Mouse (Mus musculus) layer of hippocampus, postnatal 10 days (tissue): ENCODE results near the gene Slc25a10. TPM values are rescaled to one million over a fixed set of nuclear protein-coding genes. Genes with fewer than 3 reads are reported as not detected.

ENCODE experiments used
- DNase-seq, 2 experiments: peaks; one replicate each; pipeline ENCODE4 v3.0.0; 2021; ENCODE audit warnings: low spot score in 2 of 2
- long read RNA-seq: library from polyadenylated mRNA; stranded (forward); transcript quantifications from one replicate; pipeline ENCODE4 v2.0.0, GENCODE M21; 2023
- total RNA-seq, 2 experiments: library from RNA; stranded (reverse); gene quantifications; 2 replicates each; pipeline ENCODE4 v1.2.3; 2021

Slc25a10 gene
- total RNA-seq: 10 to 100 TPM; 24.5 to 25.8 TPM
- long read RNA-seq, transcript Slc25a10-201 (11 exons, 2,023 nt): major isoform, 21 of 24 reads
- long read RNA-seq, partial matches to known transcripts: 0 of 24 reads
- long read RNA-seq, other reads (novel, unspliced or antisense): 2 of 24 reads

DNA sequence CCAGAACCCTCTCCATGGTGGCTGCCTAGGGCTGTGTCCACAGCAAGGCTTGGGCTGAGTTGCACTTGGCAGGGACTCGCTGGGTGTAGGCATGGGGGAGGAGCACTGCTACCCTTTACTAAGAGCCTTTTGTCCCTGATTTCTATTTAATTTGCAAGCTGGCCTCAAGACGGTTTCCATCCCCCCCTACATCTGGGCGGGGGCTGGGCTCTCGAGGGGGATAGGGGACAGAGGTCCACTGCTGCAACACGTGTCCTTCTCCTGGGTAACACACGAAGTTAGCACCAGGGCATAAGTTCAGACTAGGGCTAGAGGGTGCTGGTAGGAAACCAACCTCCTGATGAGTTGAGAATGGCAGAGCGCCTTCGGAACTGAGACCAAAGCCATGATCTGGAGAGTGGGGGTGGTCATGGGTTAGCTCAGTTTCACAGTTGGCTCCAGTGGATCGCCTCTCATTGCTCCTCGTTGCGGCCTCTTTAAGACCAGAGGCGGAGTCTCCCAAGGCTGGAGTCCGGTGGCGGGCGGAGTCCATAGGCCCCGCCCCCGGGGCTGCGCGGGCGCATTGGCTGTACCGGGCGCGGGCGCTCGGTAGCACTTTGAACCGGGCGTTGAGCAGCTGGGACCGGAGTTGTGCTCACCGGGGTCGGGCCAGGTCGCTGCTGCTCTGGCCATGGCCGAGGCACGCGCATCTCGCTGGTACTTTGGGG is at the start of gene Slc25a10:
Gene Slc25a10 (plus strand): TSS at position 524 of the 707 bp plus-strand sequence.
- peak; percentile 83 to 87 for DNase-seq

DNA sequence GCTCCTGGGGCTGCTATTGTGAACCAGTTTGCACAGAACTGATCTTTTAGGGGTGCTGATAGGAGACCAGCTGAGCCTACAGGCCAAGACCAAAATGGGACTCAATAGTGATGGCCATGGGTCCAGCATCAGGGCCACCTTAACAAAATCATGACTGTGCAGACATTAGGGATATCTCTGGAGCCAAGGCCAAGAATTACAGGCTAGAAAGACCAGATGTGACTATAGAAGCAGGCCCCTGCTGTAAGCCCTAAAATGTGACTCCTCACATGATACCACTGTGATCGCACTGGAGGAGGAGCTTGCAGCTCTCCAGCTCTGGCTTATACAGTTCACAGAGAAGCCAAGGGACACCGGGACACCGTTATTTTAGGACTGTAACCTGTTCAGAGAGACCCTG is 49.3 kb upstream of the Slc25a10 start, which contains the start of gene Tspan10:
Gene Tspan10 (plus strand): TSS at position 301 of the 400 bp plus-strand sequence.
- no peak for DNase-seq

DNA sequence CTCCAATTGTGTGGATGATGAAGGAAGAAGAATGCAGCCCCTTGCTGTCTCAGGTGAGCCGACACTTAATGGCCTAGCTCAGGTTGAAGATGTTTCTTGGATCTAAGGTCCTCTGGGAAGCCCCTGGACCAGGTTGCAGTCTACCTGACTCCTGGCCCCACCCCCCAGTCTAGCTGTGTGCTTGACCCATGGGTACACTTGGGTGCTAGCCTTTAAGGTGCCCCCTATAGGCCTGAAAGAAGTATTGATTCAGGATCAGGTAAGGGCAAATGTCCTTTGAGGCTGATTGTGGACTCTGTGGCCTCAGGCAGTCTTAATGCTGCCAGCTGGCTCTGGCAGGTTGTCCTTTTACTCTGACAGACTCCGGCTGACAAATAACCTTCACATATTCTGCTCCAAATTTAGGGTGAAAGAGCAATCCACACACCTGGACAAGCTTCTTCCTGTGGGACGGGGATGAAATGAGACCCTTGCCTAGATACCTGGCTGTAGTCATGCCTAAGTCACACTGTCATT is 48.8 kb upstream of the Slc25a10 start:
- no peak for DNase-seq

DNA sequence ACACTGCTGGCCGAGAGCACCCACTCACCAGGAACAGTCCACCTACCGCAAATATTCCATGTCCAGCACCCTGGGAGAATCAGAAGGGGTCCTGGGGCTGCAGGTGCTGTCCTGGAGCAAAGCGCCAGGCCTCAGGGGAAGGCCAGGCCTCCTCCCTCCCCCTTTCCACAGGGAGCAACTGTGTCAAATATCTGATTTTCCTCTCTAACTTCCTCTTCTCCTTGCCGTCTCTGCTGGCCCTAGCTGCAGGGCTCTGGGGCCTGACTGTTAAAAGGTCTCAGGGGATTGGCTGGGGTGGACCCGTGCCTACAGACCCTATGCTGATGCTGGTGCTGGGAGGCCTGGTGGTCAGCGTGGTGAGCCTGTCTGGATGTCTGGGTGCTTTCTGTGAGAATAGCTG is 47.5 kb upstream of the Slc25a10 start:
- DNase-seq: no peak

DNA sequence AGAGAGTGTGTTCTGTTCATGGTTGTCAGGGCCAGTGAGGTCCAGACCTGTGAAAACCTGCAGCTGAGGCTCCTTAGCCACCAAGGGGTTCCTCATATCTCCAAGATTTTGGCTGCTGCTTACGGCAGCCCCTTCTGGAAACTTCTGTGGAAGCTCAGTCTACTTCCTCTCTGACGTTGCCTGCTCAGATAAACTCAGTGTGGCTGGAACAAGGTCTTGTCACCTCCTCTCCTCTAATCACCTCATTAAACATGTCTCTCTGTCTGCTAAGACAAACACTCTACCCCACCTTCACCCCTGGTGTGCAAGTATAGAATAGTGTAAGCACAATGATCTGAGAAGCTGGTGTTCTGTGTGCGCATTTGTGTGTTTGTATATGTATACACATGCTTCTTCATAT is 46.2 kb upstream of the Slc25a10 start:
- no peak for DNase-seq

DNA sequence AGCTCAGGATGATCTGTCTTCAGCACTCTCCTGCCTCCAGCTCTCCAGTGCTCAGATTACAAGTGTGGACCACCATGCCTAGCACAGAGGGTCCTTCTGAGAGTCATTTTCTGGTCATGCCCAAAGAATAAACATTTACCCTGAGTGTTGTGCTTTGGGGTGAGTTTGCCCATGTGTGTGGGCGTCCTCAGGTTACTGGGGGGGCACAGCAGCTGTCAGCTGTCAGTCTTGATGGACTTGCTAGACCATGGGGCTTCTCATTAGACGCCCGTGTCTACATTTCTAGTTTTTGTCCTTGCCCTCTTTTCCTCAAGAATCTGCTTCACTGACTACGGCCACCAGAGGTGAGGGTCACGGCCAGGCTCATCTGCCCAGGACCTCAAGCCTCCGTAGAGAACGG is 44.5 kb upstream of the Slc25a10 start:
- DNase-seq: no peak

DNA sequence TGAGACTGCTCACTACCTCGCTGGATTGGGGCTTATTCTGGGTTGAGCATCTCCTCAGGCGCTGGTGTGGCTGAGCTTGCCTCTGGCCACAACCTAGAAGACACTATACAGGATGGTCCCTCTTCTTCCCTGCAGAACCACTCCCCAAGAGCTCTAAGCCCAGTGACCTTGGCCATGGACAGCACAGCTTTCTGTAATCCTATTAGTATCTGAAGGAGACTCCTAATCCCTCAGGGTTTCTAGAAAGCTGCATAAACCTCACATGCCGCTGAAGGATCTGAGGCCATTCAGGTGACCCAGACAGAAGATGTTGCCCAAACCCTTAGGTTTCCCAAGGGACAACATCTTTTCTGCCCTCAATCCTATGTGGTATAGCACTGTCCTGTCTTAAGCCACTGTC is 39.4 kb upstream of the Slc25a10 start:
- no peak for DNase-seq

DNA sequence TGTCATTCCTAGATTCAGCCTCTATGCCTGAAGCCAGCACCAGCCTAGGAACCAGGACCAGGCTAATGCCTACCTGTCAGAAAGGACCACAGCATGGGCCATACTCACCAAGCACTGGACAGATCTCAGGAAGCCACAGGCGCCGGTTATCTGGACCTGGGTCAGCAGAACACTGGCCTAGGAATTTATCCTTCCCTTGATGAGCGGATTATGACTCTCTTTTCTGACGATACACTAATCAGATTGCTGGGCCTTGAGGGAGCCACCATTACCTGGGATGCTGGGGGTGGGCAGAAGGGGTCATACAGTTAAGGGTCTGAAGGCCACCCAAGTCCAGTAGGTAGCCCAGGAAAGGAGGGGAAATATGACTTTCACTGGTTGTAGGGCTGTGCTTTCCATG is 38.3 kb upstream of the Slc25a10 start, which contains the start of gene Pde6g:
Gene Pde6g (minus strand): TSS at position 195 of the 400 bp plus-strand sequence.
- DNase-seq: no peak

DNA sequence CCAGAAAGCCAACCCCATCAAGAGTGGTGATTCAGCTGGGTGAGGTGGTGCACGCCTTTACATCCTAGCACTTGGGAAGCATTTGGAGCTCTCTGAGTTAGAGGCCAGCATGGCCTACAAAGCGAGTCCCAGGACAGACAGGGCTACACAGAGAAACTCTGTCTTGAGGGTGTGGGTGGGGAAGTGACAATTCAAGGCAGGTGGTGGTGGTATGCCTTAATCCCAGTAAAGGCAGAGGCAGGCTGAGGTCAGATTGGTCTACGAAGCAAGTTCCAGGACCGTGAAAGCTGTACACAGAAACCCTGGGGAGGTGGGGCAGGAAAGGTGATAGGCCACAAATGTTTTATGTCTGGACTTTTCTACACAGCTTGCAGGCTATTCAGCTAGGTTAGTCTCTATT is 36.7 kb upstream of the Slc25a10 start:
- DNase-seq: no peak

DNA sequence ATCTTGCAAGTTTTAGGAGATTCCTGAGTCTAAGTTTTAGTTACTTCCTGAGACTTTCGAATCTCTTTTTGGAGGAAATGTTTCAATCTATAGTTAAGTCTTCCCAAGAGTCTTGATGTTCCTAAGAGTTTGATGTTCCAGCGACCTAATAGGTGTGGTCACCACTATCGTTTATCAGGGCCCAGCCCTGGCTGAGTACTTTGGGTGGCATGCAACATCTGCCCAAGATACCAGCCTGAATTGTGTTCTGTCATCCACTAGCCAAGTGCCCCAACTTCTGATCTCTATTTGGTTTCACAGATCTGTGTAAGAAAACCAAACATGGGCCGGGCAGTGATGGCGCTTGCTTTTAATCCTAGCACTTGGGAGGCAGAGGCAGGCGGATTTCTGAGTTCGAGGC is 36.2 kb upstream of the Slc25a10 start:
- DNase-seq: no peak

DNA sequence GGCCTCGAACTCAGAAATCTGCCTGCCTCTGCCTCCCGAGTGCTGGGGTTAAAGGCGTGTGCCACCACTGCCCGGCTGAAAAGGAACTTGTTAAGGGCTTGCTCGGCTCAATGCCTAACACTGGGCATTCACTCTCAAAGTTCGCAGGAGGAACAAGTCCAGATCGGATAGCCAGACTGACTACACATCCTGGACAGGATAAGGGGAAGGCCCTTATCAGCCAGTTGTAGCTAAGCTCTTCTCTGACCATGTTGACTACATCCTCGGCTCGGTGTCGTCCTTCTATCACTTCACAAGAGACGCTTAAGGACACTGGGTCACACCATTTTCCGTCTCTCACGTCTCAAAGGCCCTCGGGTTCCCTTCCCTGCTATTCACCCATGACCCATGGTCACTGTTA is 34.3 kb upstream of the Slc25a10 start:
- DNase-seq: no peak

DNA sequence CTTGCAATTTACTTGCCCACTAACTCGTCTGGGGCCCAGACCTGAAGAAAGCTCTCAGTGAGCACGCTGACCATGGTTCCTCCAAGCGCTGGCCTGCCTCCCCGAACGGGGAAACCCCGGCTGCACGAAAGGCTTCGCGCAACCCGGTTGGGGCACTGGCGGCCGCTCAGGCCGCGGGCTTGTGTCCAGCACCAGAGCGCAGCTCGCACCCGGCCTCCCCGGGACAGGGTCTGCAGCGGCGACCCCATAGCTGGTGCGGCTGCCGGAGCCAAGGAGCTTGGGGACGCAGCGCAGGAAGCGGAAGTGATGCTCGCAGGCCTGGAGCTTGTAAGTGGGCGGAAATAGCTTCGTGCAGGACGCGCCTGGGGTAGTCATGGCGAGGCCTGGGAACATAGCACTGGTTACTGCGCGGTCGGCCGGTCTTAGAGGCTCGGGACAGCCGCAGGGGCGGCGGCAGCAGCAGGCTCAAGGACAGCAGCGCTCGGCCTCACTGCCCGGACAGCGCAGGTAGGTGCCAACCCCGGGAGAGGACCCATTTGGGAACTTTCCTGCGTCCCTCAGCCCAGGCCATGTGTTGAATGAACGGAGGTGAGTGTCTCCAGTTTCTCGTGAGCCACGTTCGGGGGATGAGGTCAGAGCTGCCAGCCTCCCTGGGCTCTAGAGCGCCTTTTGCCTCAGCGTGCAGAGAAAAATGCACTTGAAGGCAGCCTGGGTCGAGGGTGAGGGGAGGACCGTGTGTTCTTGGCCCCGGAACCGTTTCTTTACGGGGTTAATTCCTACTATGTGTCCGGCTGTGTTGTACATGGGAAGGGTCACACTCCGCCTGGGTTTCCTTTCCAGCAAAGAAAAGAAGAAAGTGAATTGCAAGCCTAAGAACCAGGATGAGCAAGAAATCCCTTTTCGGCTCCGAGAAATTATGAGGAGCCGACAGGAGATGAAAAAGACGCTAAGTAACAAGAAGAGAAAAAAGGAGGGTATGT is 33.6 kb upstream of the Slc25a10 start, which contains the start of the genes Oxld1 and Ccdc137:
Gene Oxld1 (minus strand): TSS at position 297 of the 980 bp plus-strand sequence.
Gene Ccdc137 (plus strand): TSS at position 344 of the 980 bp plus-strand sequence.
- peak; percentile 79 to 81 for DNase-seq

DNA sequence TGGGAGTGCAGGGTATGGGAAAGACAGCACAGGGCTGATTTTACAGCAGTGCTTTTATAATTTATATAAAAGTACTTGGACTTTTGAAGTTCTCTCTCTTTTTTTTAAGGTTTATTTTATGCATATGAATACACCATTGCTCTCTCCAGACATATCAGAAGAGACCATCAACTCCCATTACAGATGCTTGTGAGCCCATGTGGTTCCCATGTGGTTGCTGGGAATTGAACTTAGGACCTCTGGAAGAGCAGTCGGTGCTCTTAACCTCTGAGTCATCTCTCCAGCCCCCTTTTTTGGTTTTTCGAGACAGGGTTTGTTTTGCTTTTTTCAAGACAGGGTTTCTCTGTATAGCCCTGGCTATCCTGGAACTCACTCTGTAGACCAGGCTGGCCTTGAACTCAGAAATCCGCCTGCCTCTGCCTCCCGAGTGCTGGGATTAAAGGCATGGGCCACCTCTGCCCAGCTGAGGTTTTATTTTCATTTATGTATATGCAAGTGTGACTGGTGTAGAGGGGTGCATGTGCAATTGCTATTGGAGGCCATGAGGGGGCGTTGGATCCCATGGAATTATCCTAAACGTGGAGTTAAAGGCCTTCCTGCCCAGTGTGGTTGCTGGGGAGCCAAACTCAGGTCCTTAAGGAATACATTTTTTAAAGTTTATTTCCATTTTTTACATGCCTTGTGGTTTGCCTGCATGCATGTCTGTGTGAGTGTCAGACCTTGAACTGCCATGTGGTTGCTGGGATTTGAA is 32.6 kb upstream of the Slc25a10 start:
- DNase-seq: no peak

DNA sequence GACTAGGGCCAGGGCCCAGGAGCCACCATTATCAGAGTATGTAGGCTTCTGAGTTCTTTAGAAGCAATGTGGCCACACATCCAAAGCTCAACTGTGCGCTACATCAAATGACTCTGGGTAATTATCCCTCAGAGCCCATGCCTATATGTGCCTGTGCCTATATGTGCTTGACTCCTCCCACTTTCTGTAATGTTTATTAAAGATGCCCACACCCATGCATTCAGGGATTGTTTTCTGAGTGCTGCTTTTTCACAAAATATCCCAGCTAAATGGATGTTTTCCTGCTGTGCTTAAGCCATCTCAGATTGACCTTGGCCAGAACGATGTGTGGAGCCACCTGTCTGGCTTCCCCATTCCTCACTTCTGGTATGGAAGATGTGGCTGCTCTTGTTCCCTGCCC is 28.1 kb upstream of the Slc25a10 start:
- DNase-seq: no peak

DNA sequence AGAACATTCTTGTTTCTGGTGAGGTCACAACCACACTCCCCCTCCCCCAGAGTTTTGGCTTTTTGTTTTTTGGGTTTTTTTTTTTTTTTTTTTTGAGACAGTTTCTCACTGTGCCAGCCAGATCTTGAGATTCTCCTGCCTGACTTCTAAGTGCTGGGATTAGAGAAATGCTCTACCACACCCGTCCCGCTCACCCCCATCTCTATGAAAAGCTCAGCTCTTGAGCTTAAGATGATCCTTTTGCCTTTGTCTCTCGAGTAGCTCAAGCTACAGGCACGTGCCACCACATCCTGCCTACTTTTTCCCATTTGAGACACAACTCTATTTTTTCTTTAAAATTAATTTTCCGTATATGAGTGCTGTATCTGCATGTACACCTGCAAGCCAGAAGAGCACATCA is 27.3 kb upstream of the Slc25a10 start:
- DNase-seq: no peak

DNA sequence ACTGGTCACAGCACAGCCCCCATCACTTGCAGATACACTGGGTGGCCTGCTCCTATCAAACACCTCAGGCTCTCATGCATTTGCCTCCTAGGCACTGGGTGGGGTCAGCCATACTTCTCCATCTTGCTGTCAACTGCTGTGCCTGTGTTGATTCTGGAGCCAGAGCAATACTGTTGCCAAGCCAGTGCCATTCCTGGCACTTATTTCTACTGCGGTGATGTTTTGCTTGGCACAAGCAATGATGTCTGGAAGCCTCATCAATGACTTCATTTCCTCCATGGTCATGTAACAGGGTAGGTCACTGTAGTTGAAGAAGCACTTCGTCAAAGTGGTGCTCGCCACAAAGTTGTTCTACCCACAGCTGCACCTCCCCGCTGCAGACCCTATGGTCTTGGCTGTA is 26.1 kb upstream of the Slc25a10 start:
- DNase-seq: no peak

DNA sequence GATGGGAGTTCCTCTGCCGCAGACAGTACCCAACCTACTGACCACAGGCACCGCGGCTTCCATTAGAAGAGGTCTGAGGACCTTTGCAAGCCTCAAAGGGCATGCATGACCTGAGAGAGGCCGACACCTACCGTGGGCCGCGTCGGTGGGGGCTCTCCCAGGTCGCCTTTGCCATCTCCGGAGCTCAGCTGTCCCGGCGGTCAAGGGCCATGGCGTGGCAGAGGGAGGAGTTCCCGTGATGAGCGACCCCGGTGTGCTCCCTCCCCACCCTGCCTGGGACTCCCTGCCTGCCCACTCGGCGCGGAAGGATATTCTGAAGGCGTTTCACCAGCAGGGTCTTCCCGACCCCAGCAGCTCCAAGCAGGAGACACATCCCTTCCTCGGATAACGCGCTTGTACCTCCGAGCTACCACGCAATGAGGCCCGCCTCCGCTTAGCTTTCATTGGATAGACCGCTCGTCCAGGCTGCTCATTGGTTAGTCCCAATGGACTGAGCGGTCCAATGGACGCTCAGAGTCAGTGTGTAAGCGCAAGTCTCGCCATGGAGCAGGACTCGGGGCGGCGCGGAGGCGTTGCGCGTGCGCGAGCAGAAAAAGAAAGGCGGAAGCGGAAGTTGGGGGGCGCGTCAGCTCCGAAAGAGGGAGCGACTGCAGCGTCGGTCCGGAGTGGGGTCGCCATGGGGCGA is 24.4 kb upstream of the Slc25a10 start, which contains the start of gene Arl16:
Gene Arl16 (minus strand): TSS at position 557 of the 685 bp plus-strand sequence.
- peak; percentile 93 for DNase-seq

DNA sequence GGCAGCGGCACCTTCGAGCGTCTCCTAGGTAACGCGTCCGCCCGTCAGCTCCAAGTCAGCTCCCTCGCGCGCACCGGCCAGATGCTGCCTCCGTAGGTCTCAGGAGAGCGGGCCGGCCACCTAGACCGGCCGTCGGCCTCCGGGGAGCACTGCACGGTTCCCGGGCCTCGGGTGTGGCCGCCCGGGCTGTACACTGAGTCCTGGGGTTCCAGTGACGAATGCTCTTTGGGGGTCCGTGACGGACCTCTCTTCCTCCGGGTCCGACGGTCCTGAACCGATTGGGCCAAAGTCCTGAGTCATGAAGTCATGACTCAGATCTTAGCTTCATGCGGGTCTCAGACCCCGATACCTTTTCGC is 23.9 kb upstream of the Slc25a10 start:
- no peak for DNase-seq

DNA sequence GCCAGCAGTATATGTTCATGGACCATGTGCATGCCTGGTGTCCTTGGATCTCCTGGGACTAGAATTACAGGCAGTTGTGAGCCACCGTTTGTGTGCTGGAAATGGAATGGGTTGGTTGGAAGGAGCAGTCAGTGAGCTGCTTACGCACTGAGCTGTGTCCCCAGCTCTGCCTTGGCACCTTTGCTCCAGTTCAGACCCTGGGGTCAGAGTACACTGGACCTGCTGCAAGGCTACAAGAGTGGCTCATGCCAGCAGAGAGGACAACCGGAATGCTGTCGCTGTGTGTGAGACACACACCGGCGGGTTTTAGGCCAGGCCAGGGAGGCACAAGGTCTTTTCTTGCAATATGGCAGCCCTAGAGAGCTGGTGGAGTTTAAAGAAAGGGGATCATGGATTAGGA is 19.6 kb upstream of the Slc25a10 start:
- no peak for DNase-seq

DNA sequence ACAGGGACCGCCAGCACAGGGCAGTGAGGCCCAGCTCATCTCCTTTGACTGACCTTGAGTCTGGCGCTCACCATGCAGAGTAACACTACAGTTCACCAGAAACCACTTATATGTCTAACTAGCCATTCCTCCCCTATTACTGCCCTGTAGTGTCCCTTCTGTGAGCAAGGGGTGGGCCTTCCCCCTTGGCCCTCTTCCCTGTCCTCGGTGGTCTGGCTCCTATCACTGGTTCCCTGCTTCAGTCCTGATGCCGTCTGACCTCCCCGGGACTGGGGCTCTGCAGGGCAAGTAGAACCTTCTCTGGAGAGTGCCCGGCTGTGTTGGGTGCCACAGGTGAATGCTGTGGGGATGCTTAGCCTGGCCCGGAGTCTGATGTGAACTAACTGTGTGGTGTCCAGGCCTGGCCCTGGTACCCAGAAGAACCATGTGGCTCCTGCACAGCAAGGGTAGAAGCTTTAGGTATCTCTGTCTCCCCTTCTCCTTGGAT is 8.1 kb upstream of the Slc25a10 start:
- DNase-seq: no peak
